Comparison of ENCODE assay signal across 9 mouse cellular contexts in genomic region chr11:18877626-18878011, GRCm38 (mm10).
DNase-seq lines count a peak whose midpoint lies in the region; ATAC-seq lines count a peak whose summit lies in the region.
"Had no signal": no experiment of that assay in that cellular context is flagged by ENCODE, and none has a peak within 500 bp of the region (broad histone marks: within the 10 kb centered on the region; RNA-seq: fewer than 3 reads in every experiment).

No protein-coding gene starts in this region.

- no peak for ATAC-seq in frontal cortex, adult (ENCODE audit: low TSS enrichment)
- peak; percentile 84 for ATAC-seq in forebrain, embryonic 15.5 days (replicated peaks)
- peak; percentile 31 to 47 for ATAC-seq in hematopoietic stem cell, adult 5-6 weeks (replicated peaks in 1 of 2; ENCODE audit: insufficient read depth in 1 of 2, low FRiP score in 2 of 2, low TSS enrichment in 1 of 2, low read depth in 1 of 2, poor library complexity in 2 of 2, severe bottlenecking in 2 of 2)
- ATAC-seq in stomach, embryonic 15.5 days (ENCODE audit: insufficient read depth, low FRiP score, low read depth), result peak; percentile 83

- H3K9ac ChIP-seq in forebrain, embryonic 15.5 days (replicated peaks), result peak overlapping the region; percentile 57
- peak overlapping the region; percentile 44 for H3K9ac ChIP-seq in stomach, embryonic 15.5 days

- no peaks in the 10 kb centered on the region for H3K9me3 ChIP-seq in forebrain, embryonic 15.5 days
- H3K9me3 ChIP-seq in limb, embryonic 10.5 days (replicated peaks), result no peaks in the 10 kb centered on the region
- H3K9me3 ChIP-seq in stomach, embryonic 15.5 days, result no peaks in the 10 kb centered on the region

- no peaks in the 10 kb centered on the region for H3K36me3 ChIP-seq in forebrain, embryonic 15.5 days
- peaks cover 8% of the 10 kb centered on the region for H3K36me3 ChIP-seq in limb, embryonic 10.5 days
- H3K36me3 ChIP-seq in stomach, embryonic 15.5 days, result no peaks in the 10 kb centered on the region

- H3K4me2 ChIP-seq in forebrain, embryonic 15.5 days (replicated peaks), result peak overlapping the region; percentile 76
- peak overlapping the region; percentile 86 for H3K4me2 ChIP-seq in stomach, embryonic 15.5 days

- under 1% methylated on average over 25 of the region's 27 CpGs for WGBS in forebrain, embryonic 15.5 days
- WGBS in limb, embryonic 10.5 days, result under 1% methylated on average over 24 of the region's 27 CpGs
- under 1% methylated on average over 26 of the region's 27 CpGs for WGBS in stomach, embryonic 15.5 days

- H3K27me3 ChIP-seq in forebrain, embryonic 15.5 days, result peaks cover 37% of the 10 kb centered on the region
- peaks cover 52% of the 10 kb centered on the region for H3K27me3 ChIP-seq in limb, embryonic 10.5 days (ENCODE audit: low read depth, poor library complexity, severe bottlenecking)
- H3K27me3 ChIP-seq in stomach, embryonic 15.5 days (replicated peaks), result no peaks in the 10 kb centered on the region
- H3K27me3 ChIP-seq: CH12.LX had no signal

- peak; percentile 16 to 39 for DNase-seq in frontal cortex, postnatal 14 days (ENCODE audit: low spot score in 2 of 2)
- peak; percentile 69 for DNase-seq in cerebellum, adult 11 months
- peak; percentile 89 for DNase-seq in limb, embryonic 10.5 days (ENCODE audit: low spot score)
- peak; percentile 91 for DNase-seq in mesoderm, embryonic 11.5 days (ENCODE audit: low read depth, low spot score)

- H3K4me3 ChIP-seq in forebrain, embryonic 15.5 days, result peak overlapping the region; percentile 50
- H3K4me3 ChIP-seq in limb, embryonic 10.5 days, result peak overlapping the region; percentile 54
- peak overlapping the region; percentile 47 for H3K4me3 ChIP-seq in stomach, embryonic 15.5 days (replicated peaks)

- peak overlapping the region; percentile 85 for H3K27ac ChIP-seq in forebrain, embryonic 15.5 days (replicated peaks)
- H3K27ac ChIP-seq in limb, embryonic 10.5 days, result peak overlapping the region; percentile 86
- H3K27ac ChIP-seq in stomach, embryonic 15.5 days, result peak overlapping the region; percentile 95

- H3K4me1 ChIP-seq in forebrain, embryonic 15.5 days, result peaks cover 44% of the 10 kb centered on the region
- H3K4me1 ChIP-seq in limb, embryonic 10.5 days, result peaks cover 63% of the 10 kb centered on the region
- H3K4me1 ChIP-seq in stomach, embryonic 15.5 days, result 0 out of 2 replicates have a peak, but pooled peaks cover 11% of the 10 kb centered on the region

Comparison
In these comparisons a context has a peak if more than half of its experiments do, and no peak if none do; other contexts are left out.
1. DNase-seq: peak in every context shown above with its lines; median percentile 91 in mesoderm, embryonic 11.5 days; 89 in limb, embryonic 10.5 days; 69 in cerebellum, adult 11 months; 28 in frontal cortex, postnatal 14 days.